Mouse (Mus musculus) layer of hippocampus, adult 9-11 months (tissue): Measurements from ENCODE around the gene Ghr.

Source experiments
- DNase-seq: peaks from one replicate; pipeline ENCODE4 v3.0.0; 2022

The Ghr gene

GRCm38 (mm10) chr15:3512380-3512779, 70.9 kb downstream of the Ghr start:
- no peak for DNase-seq

GRCm38 (mm10) chr15:3511639-3512171, 71.6 kb downstream of the Ghr start:
- no peak for DNase-seq

- DNase-seq = no peak
These were observed 74.2 kb downstream of the Ghr start for GRCm38 (mm10) chr15:3509089-3509488.

- no peak for DNase-seq
These were observed 76.0 kb downstream of the Ghr start for GRCm38 (mm10) chr15:3507329-3507728.

GRCm38 (mm10) chr15:3504700-3505099, 78.6 kb downstream of the Ghr start:
- DNase-seq = no peak

- DNase-seq = no peak
These were observed 81.6 kb downstream of the Ghr start for GRCm38 (mm10) chr15:3501683-3502082.

- DNase-seq = no peak
These were observed 84.3 kb downstream of the Ghr start for GRCm38 (mm10) chr15:3499020-3499419.

GRCm38 (mm10) chr15:3497946-3498580, 85.2 kb downstream of the Ghr start:
- no peak for DNase-seq

- no peak for DNase-seq
These were observed 92.4 kb downstream of the Ghr start for GRCm38 (mm10) chr15:3490868-3491267.

- no peak for DNase-seq
These were observed 93.3 kb downstream of the Ghr start for GRCm38 (mm10) chr15:3490011-3490410.

GRCm38 (mm10) chr15:3489180-3489579, 94.1 kb downstream of the Ghr start:
- no peak for DNase-seq

GRCm38 (mm10) chr15:3488601-3489000, 94.7 kb downstream of the Ghr start:
- no peak for DNase-seq

- DNase-seq = no peak
These were observed 96.6 kb downstream of the Ghr start for GRCm38 (mm10) chr15:3486691-3487090.

GRCm38 (mm10) chr15:3485367-3485766, 97.9 kb downstream of the Ghr start:
- no peak for DNase-seq

GRCm38 (mm10) chr15:3483451-3483850, 99.8 kb downstream of the Ghr start:
- no peak for DNase-seq

GRCm38 (mm10) chr15:3469230-3469629, 114.1 kb downstream of the Ghr start:
- no peak for DNase-seq

- DNase-seq = no peak
These were observed 116.7 kb downstream of the Ghr start for GRCm38 (mm10) chr15:3466608-3467007.

- no peak for DNase-seq
These were observed 118.5 kb downstream of the Ghr start for GRCm38 (mm10) chr15:3464754-3465153.

- no peak for DNase-seq
These were observed 126.7 kb downstream of the Ghr start for GRCm38 (mm10) chr15:3456543-3456942.

GRCm38 (mm10) chr15:3455572-3455971, 127.7 kb downstream of the Ghr start:
- DNase-seq = no peak

GRCm38 (mm10) chr15:3452080-3452752, 131.1 kb downstream of the Ghr start:
- DNase-seq = no peak

GRCm38 (mm10) chr15:3449564-3449963, 133.7 kb downstream of the Ghr start:
- DNase-seq = no peak

- no peak for DNase-seq
These were observed 137.9 kb downstream of the Ghr start for GRCm38 (mm10) chr15:3445285-3445909.

- DNase-seq = no peak
These were observed 138.8 kb downstream of the Ghr start for GRCm38 (mm10) chr15:3444448-3445020.
